Mouse (Mus musculus) layer of hippocampus, adult 2 months (tissue): ENCODE data around the gene Zfp287. TPM values are rescaled to one million over a fixed set of nuclear protein-coding genes. Genes with fewer than 3 reads are reported as not detected.
A peak's percentile ranks its signal among the peaks of the same experiment; 100 is the strongest.

Experiments
- DNase-seq, 2 experiments: peaks; one replicate each; pipeline ENCODE4 v3.0.0; 2022; ENCODE audit warnings: low spot score in 2 of 2
- H3K27ac ChIP-seq: fragments of 200-600 bp; 2 replicates; pipeline ENCODE4 v1.8.1; 2022
- H3K4me3 ChIP-seq: fragments of 200-600 bp; 2 replicates; pipeline ENCODE4 v1.8.1; 2022; ENCODE audit warnings: mild to moderate bottlenecking
- CTCF ChIP-seq: fragments of 200-600 bp; conservative IDR thresholded peaks from 2 replicates; pipeline ENCODE4 v1.8.1; 2022; ENCODE audit warnings: antibody characterized with exemption, mild to moderate bottlenecking, moderate library complexity
- total RNA-seq, 2 experiments: library from RNA; stranded (reverse); gene quantifications; 2 replicates each; pipeline ENCODE4 v1.2.3; 2021

Zfp287 gene
- total RNA-seq, 2 experiments from 2014 or later, result 17.2 to 18.8 TPM

- peak; percentile 72 for TF ChIP-seq CTCF
- DNase-seq, result peak; percentile 54 to 66
- peak overlapping the region; percentile 65 for H3K4me3 ChIP-seq
- peak overlapping the region; percentile 58; the same call in 1 of the 2 replicates for H3K27ac ChIP-seq
Measured at GRCm38 (mm10) chr11:62746001-62746533, 14.4 kb upstream of the Zfp287 start.

GRCm38 (mm10) chr11:62744103-62744502 lies 12.4 kb upstream of the Zfp287 start:
- Histone ChIP-seq H3K4me3 (no peak overlapping the region), H3K27ac (no peak overlapping the region)
- TF ChIP-seq CTCF, result peak; percentile 96
- peak; percentile 41 to 72 for DNase-seq

GRCm38 (mm10) chr11:62742261-62742957 lies 10.7 kb upstream of the Zfp287 start:
- no peak overlapping the region for H3K4me3 ChIP-seq
- H3K27ac ChIP-seq, result no peak overlapping the region
- TF ChIP-seq CTCF, result no peak
- DNase-seq, result no peak

GRCm38 (mm10) chr11:62741186-62741585 lies 9.5 kb upstream of the Zfp287 start:
- H3K4me3 ChIP-seq, result no peak overlapping the region
- no peak for DNase-seq
- TF ChIP-seq CTCF, result no peak
- H3K27ac ChIP-seq, result no peak overlapping the region

- TF ChIP-seq CTCF, result no peak
- Histone ChIP-seq H3K27ac (no peak overlapping the region), H3K4me3 (no peak overlapping the region)
- no peak for DNase-seq
Measured at GRCm38 (mm10) chr11:62732665-62733064, 960 bp upstream of the Zfp287 start.

GRCm38 (mm10) chr11:62732022-62732387 lies 300 bp upstream of the Zfp287 start:
- TF ChIP-seq CTCF, result no peak
- H3K27ac ChIP-seq, result peak overlapping the region; percentile 93
- no peak for DNase-seq
- H3K4me3 ChIP-seq, result peak overlapping the region; percentile 96

- no peak for DNase-seq
- Histone ChIP-seq H3K27ac (no peak overlapping the region), H3K4me3 (no peak overlapping the region)
- no peak for TF ChIP-seq CTCF
Measured at GRCm38 (mm10) chr11:62728276-62728675, 3.4 kb downstream of the Zfp287 start.

GRCm38 (mm10) chr11:62710657-62711056 lies 21.0 kb downstream of the Zfp287 start:
- no peak for TF ChIP-seq CTCF
- no peak for DNase-seq
- no peak overlapping the region for H3K27ac ChIP-seq
- no peak overlapping the region for H3K4me3 ChIP-seq

- TF ChIP-seq CTCF, result no peak
- Histone ChIP-seq H3K27ac (no peak overlapping the region), H3K4me3 (no peak overlapping the region)
- no peak for DNase-seq
Measured at GRCm38 (mm10) chr11:62708252-62708651, 23.5 kb downstream of the Zfp287 start.

GRCm38 (mm10) chr11:62706141-62706540 lies 25.6 kb downstream of the Zfp287 start:
- Histone ChIP-seq H3K27ac (no peak overlapping the region), H3K4me3 (no peak overlapping the region)
- TF ChIP-seq CTCF, result no peak
- DNase-seq, result no peak

GRCm38 (mm10) chr11:62701218-62701617 lies 30.5 kb downstream of the Zfp287 start:
- Histone ChIP-seq H3K27ac (no peak overlapping the region), H3K4me3 (no peak overlapping the region)
- no peak for TF ChIP-seq CTCF
- DNase-seq, result no peak

- Histone ChIP-seq H3K4me3 (no peak overlapping the region), H3K27ac (no peak overlapping the region)
- 0 out of 2 replicates have a peak, but pooled peaks have one; percentile 15 for TF ChIP-seq CTCF
- no peak for DNase-seq
Measured at GRCm38 (mm10) chr11:62699749-62700148, 32.0 kb downstream of the Zfp287 start.

GRCm38 (mm10) chr11:62695126-62695525 lies 36.6 kb downstream of the Zfp287 start:
- peak; percentile 31 for TF ChIP-seq CTCF
- Histone ChIP-seq H3K27ac (no peak overlapping the region), H3K4me3 (no peak overlapping the region)
- DNase-seq, result no peak
